ENCODE assay signal across 8 mouse cellular contexts in the genomic region with DNA sequence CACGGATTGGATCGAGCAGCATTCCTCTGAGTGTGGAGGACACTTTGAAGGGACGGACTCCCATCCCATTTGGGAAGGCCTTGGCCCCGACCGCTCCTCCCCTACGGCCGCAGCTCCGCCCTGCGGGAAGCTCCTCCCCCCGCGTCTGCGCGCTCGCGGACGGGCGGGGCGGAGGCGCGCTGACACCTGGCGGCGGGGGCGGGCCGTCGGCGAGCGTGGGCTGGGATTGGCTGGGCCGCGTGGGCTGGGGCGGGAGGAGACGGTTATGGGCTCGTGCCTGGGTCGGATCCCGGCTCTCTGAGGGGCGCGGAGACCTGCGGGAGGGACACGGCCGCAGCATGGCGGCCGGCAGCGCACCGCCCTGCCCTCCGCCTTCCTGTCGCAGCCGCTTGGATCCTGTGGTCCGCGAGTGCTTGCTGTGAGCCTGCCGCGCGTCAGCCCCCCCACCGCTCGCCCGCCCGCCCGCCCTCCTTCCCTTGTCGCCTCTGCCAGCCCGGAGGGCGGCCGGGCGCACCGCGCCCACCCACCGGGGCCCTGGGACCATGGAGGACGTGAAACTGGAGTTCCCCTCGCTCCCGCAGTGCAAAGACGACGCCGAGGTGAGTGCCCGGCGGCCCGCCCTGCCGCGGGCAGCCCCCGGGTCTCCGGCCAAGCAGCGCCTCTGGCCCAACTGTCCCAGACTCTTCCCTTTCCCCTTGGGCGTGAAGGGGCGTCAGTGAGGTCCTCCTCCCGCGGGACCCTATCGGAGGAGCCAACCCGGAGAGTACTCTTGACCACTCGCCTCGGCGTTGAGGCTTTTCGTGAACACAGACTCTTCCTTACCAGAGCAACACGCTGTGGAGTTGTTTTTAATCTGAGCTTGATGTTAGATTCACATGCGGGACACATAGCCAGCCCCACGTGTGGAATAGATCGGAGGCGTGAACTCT. TPM values are rescaled to one million over a fixed set of nuclear protein-coding genes. Genes with fewer than 3 reads are reported as not detected.
A peak's percentile ranks its signal among the peaks of the same experiment; 100 is the strongest.
DNase-seq lines count a peak whose midpoint lies in the region; ATAC-seq lines count a peak whose summit lies in the region.

Styx (plus strand) TSS at position 163 of the 929 bp plus-strand sequence.

- H3K9ac ChIP-seq in hindbrain, embryonic 16.5 days (ENCODE audit: low read depth, low read length), result peak within 1 kb of the TSS; percentile 68

- 0% methylated on average over 57 of the region's 93 CpGs for WGBS in hindbrain, embryonic 16.5 days
- WGBS in macrophage (ENCODE audit: missing documents), result 0% methylated on average over 62 of the region's 93 CpGs

- peaks cover 9% of the 10 kb centered on the region for H3K4me1 ChIP-seq in hindbrain, embryonic 16.5 days (ENCODE audit: control insufficient read depth, insufficient read depth, low read depth, low read length)

- peak within 1 kb of the TSS; percentile 77 for H3K27ac ChIP-seq in hindbrain, embryonic 16.5 days (ENCODE audit: low read depth, low read length)
- no peak within 1 kb of the TSS for H3K27ac ChIP-seq in macrophage

- H3K4me3 ChIP-seq in hindbrain, embryonic 16.5 days (ENCODE audit: low read length), result peak within 1 kb of the TSS; percentile 60
- peak within 1 kb of the TSS; percentile 61 for H3K4me3 ChIP-seq in macrophage (ENCODE audit: inconsistent target)

- H3K27me3 ChIP-seq in hindbrain, embryonic 16.5 days (replicated peaks; ENCODE audit: control insufficient read depth, insufficient read depth, low read length), result no peaks in the 10 kb centered on the region

- H3K36me3 ChIP-seq in hindbrain, embryonic 16.5 days (ENCODE audit: control insufficient read depth, insufficient read depth, low read length), result peaks cover 17% of the 10 kb centered on the region
- H3K36me3 ChIP-seq in macrophage (ENCODE audit: inconsistent target), result peaks cover 17% of the 10 kb centered on the region; the same call in 1 of the 2 replicates

- peak; percentile 92 for DNase-seq in T-cell, adult 2 months (ENCODE audit: low spot score)
- DNase-seq in cerebellum, postnatal 36 days, result peak; percentile 91 to 97
- peak; percentile 97 for DNase-seq in gastrocnemius, adult 18-20 months (ENCODE audit: low spot score)
- DNase-seq in left cerebral cortex, adult 18-20 months (ENCODE audit: low spot score in 2 of 2), result peak; percentile 91 to 93
- peak; percentile 93 for DNase-seq in right cerebral cortex, adult 18-20 months
- peak; percentile 91 for DNase-seq in urinary bladder, postnatal 10 days (ENCODE audit: low spot score)

- peak within 1 kb of the TSS; percentile 67 for H3K4me2 ChIP-seq in hindbrain, embryonic 16.5 days (ENCODE audit: low read length)

- no peaks in the 10 kb centered on the region for H3K9me3 ChIP-seq in hindbrain, embryonic 16.5 days (ENCODE audit: control insufficient read depth, low read length)

- peaks cover 26% of the 10 kb centered on the region for H3K79me2 ChIP-seq in macrophage (ENCODE audit: inconsistent target)

- peak; percentile 99 for ATAC-seq in hindbrain, embryonic 16.5 days

RNA-seq across cellular contexts. Expression of gene Styx, which starts in this region (rescaled TPM):
- total RNA-seq in gastrocnemius, adult 18-20 months (2021), result 10 to 100 TPM; 74.6 to 80.4 TPM
- 50.6 and 64.1 TPM in 2 replicates for polyA plus RNA-seq in hindbrain, embryonic 16.5 days (2015; fragmentation: Nextera tagmentation; extraction: Ambion mirVana)
- total RNA-seq in left cerebral cortex, adult 18-20 months (2021), result 10 to 100 TPM; 15.3 to 15.4 TPM
- 10 to 100 TPM; 14.5 to 58.6 (median 29.9) TPM for total RNA-seq in macrophage (2018; cell fraction: chromatin; rRNA removed)
- total RNA-seq in macrophage (2018; cell fraction: cytosol; rRNA removed), result 10 to 100 TPM; 11.5 to 26.0 (median 19.9) TPM
- 10 to 100 TPM in 24 of 26 experiments, 1 to 10 TPM in 2; 8.1 to 44.0 (median 19.5) TPM for total RNA-seq in macrophage (2018; cell fraction: nucleus; rRNA removed)
- polyA plus RNA-seq in macrophage (2018), result 13.7 to 22.3 TPM (median 15.2 TPM) in 3 replicates

Comparison
In these comparisons a context has a peak if more than half of its experiments do, and no peak if none do; other contexts are left out.
1. RNA of gene Styx (total RNA-seq): 74.6 to 80.4 TPM in gastrocnemius, adult 18-20 months; 15.3 to 15.4 TPM in left cerebral cortex, adult 18-20 months; every median in the first group is over 4 times any median in the second.
2. Peak in every context shown above with its lines, with median percentiles within 50 percentile points of each other: DNase-seq.